Mouse (Mus musculus) 416B (cell line): ENCODE data around the gene Tor4a.
A peak's percentile ranks its signal among the peaks of the same experiment; 100 is the strongest.

ENCODE experiments used
- DNase-seq: peaks from one replicate; pipeline ENCODE4 v3.0.0; 2011; ENCODE audit warnings: low read depth

The Tor4a gene

DNA sequence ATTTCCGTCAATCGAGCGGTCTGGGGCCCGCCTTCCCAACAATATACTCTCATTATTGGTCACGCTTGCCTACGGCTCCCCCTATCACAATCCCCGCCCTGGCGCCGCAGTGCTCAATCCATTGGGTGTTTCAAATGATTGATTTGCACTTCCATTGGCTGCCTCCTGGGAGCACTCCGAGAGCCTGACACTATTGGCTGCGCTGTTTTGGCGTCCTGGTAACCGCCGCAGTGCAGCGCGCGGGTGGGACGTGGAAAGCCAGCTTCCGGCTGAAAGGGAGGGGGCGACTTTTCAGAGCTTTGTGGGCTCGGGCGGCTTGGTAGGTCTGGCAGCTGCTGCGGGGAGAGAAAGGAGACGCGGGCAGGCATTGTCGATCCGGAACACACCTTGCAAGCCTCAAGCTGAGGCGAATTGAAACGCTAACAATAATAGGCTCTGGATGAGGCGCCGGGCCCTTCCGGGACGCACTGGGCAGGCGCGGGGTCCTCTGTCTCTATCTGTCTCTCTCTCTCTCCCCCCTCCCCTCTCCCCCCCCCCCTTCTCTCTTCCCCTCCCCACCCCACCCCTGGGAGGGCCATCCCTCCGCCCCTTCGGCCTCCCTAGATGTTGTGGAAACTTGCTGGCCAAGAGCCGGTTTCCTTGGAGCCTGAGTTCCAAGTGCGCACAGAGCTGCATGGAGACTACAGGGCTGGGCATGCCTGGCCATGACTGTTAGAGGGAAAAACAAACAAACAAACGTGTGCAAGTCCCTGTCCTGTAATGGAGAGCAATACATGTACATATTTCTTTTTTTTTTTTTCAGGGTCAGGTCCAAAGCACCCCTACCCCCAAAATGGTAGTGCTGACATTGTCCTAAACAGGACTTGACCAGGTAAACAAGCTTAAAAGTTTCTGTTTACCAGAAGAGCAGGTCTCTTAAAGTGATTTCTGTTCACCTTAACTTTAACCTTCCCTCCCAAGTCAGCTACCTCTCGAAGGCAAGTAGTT, 28.4 kb upstream of the Tor4a start:
- DNase-seq = peak; percentile 100

DNA sequence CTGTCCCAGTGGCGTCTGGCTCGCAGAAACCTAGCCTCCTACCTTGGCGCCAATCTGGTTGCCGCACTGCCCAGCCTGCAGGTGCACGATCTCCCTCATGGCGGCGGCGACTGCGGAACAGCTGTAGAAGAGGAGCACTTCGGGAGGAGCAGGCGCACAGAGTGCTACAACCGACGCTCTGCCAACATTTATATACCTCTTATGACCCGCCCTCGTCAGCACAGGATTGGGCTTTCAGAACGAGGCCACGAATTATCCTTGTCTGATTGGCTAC, 27.7 kb upstream of the Tor4a start, which contains the start of gene Tubb4b:
Gene Tubb4b (minus strand): TSS at position 211 of the 274 bp plus-strand sequence.
- no peak for DNase-seq

DNA sequence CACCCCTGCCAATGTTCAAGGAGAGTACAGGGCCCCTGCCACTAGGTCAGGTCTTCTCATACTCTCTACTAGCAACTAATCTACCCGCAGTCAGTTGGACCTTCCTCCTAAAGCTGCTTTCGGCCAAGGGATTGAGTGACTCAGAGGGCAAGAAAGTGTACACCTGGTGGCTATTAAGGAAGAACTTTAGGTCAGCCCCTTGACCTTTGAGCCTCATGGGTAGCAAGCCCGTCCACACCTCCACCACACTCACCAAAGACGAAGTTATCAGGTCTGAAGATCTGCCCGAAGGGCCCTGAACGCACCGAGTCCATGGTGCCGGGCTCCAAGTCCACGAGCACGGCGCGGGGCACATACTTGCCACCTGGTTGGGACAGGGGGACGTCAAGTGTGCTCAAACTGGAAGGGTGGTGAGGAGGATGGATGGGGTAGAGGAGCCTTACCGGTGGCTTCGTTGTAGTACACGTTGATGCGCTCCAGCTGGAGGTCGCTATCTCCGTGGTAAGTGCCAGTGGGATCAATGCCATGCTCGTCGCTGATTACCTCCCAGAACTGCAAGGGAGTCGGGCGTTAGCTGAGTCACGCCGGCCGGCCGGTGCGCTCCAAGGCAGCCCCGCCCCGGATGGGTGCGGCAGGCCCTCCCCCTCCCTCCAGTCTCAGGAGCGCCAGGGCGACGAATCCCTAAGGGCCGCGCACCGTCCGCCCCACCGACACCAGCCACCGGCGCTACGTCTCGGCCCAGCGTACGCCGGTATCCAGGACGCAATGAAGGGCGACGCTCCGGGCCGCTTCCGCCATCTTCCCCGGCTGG, 27.2 kb upstream of the Tor4a start:
- DNase-seq = peak; percentile 92

DNA sequence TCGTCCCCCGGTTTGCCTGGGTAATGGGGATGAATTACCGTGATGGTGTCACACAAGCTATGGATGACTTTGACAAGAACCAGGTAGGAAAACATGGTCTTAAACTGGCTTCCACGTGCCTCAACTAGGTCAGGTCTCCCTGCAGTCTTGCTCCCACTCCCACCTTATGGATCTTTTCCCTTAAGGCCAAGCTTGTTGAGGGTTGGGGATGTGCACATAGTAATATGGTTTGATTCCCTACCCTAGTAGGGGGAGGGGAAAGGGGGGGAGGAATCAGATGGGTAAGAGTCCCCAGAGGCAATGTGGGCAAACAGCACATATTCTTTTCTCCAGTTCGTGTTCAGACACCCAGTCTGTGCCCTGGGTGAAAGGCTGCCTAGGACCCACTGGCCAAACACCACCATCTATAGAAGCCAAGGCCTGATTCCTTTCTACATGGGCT, 24.7 kb upstream of the Tor4a start:
- DNase-seq = peak; percentile 36

DNA sequence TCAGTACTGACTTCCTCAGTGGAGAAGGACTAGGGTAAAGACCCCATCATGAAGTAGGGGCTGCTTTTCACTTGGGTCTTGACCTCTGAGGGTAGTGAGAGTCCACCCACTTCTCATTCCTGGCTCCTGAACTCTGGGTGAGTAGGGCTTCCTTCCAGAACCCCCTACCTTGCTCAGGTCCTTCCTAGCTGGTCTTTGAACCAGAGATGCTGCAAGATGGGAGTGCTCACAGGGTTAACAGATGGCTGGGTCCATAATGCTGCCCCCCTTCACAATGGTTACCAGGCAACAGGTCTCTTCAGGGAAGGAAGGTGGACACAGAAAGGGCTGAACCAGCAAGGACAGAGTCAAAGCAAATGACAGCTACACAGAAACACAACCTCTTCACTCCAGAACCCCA, 21.8 kb upstream of the Tor4a start, which contains the start of gene Fam166a:
Gene Fam166a (plus strand): TSS at position 301 of the 400 bp plus-strand sequence.
- no peak for DNase-seq

DNA sequence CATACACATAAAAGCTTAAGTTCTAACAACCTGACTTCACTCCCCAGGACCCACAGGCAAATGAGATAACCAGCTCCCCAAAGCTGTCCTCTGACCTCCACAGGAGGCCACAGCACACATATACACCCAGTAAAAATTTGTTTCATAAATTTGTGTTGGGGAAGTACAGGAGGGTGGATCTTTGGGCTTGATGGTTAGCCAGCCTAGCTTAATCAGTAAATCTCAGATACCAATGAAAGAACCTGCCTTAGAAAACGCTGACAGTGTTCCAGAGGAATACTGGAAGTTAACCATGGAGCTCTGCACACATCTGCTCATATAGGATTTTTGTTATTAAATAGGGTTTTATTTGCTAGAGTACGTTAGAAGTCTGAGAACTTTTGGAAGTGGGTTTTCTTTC, 21.0 kb upstream of the Tor4a start:
- no peak for DNase-seq

DNA sequence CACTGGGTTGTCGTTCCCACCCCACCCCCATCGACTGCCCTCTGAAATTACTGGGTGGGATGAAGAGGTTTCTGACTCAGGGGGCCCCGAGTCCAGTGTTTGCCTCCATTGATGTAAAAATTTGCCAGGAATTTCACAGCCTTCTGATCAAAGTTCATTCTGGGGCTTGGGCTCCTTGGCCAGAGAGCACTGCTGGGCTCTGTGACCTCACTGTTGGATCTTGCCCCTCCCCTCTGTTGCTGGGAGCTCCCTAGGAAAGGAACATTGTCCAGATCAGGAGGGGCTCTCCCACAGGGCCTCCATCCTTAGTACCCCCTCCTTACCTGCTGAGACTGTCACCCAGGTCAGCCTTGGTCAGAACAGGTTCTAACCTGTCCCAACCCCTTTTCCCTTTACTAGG, 17.8 kb upstream of the Tor4a start, which contains the start of gene Stpg3:
Gene Stpg3 (minus strand): TSS at position 194 of the 400 bp plus-strand sequence.
- DNase-seq = no peak

DNA sequence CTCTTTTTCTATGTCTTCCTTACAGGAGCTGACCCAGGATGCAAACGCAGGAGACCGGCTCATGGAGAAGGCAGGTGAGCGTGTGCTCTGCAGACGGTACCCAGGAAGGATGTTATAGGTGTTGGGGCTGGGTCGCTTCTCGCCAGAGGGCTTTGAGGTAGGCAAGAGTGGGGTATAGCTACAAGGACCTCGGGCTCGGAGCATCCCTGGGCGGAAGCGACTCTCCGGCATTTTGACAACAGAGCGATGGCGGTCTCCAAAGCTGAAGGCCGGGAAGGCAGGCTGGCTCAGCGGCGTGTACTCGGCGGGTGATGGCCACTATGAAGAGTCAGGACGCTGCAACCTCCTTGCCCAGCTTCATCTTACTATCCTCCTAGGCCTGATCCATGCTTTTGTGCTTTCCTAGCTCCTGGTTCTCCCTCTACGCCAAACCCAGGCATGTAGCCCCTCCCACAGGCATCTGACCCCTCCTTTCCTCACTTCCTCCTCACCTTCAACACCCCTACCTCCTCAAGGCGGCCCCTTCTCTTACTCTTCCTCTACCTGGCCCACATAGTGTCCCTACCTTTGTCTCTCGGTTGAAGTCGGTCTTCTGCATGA, 16.7 kb upstream of the Tor4a start:
- no peak for DNase-seq

DNA sequence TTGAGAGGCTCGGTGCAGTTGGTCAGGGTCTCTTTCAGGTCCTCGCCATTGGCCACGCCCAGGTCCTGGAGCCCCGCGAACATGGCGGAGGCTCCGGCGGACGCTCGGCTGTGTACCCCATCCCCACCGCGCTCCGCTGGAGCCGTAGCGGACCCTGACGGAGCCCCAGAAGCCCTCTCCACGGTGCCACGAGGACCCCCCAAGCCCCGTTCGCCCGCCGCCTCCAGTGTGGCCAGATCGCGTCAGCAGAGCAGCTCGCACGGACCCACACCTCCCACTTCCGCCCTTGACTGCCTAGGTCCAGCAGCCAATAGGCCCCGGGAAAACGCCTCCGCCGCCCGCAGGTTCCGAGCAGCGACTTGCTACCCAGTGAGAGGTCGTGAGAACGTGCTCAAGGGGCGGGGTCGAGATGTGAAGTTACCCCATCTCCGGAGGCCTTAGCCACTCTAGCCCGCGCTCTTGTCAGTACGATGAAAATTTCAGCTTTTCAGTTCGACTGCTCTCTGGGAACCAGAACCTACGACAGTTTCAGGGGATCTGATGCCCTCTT, 14.5 kb upstream of the Tor4a start, which contains the start of gene Nelfb:
Gene Nelfb (minus strand): TSS at position 369 of the 550 bp plus-strand sequence.
- peak; percentile 96 for DNase-seq

DNA sequence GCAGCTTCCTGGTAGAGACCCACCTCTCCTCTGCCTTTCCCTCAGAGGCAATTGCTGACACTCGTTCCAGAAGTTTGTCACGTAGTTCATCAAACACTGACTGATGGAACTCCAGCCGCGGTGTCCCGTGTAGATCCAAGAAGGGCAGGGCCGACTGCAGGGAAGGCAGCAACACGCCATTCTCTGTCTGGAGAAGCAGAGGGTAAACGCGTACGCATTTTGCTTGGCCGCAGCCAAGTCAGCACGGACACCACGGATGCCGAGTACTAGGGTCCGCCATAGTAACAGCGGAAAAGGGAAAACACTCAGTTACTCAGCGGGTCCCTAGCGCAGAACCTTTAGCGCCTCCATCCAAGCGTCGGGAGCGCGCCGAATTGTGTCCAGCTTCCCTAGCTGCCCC, 14.0 kb upstream of the Tor4a start:
- DNase-seq = no peak

DNA sequence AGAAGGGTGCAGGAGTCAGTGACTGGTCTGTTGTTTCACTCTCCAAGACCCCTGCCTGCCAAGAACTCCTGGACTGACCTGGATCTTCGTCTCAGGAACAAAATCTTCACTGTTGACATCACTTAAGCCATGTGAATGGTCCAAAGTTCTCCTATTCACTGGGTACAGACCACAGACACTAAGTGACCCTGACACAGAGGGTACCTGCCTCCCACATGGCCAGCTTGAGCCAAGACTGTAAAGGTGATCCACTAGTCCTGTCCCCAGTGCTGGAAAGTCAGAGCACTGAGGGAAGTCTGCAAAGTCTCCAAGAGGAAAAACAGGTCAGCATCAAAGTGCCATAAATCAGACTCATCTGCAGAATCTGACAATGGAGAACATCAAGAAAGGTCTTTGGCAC, 10.9 kb upstream of the Tor4a start:
- no peak for DNase-seq

DNA sequence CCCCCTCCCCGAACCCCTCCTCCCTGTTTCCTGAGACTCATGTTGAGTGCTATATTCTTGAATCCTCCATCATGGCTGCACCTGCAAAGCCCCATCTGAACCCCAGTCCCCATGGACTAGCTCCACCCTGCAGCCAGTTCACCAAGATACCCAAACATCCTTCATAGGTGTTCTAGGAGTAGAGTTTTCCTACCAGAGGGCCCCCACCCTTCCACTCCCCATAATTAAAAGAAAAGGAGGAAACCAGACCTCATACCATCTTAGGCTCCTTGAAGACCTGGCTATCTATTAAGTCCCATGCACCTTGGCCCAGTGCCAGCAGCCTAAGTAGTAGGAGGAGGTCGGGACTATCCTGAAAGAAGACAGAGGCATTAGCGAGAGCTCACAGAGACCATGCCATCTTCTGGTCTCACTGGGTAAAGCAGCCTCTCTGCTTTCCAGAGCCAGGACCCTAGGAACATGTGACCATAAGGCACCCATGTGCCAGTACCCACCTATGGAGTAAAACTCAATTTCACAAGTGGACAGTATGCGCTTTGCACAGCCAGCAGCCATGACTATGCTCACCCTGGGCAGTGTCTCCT, 7.0 kb upstream of the Tor4a start:
- DNase-seq = peak; percentile 59

DNA sequence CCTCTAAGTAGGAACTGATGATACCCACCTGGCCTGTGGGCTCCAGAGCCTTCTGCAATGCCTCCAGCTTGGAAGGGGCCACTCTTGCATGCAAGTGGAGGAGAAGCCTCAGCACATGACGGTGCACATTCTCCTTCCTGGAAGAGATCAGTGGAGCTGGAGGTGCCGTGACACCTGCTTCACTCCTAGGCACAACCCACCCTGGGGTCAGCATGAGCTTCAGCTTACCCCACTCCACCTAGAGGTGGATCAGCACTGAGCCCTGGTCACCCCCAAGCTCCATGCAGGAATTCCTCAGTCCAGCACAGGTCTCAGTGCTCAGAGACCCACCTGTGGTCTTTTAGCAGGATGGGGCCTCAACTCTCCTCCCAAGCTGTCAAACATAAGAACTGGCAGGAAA, 3.9 kb upstream of the Tor4a start:
- no peak for DNase-seq

DNA sequence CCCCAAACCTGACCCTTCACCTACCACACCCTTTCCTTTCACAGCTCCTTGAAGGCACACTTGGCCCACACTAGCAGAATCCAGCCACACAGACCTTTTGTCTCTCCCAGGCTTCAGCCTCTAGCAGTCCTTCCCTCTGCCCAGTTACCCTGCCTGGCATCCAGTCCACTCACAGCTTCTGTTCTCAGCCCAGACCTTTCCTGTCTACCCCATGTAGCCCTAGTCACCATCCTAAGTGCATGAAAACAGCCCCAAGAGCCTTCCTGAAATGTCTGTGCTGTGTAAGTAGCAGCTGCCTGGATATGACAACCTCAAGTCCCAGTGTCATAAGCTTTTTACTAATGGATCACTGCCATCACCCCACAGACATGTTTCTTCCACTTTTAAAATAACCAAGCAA, 1.3 kb upstream of the Tor4a start:
- no peak for DNase-seq

DNA sequence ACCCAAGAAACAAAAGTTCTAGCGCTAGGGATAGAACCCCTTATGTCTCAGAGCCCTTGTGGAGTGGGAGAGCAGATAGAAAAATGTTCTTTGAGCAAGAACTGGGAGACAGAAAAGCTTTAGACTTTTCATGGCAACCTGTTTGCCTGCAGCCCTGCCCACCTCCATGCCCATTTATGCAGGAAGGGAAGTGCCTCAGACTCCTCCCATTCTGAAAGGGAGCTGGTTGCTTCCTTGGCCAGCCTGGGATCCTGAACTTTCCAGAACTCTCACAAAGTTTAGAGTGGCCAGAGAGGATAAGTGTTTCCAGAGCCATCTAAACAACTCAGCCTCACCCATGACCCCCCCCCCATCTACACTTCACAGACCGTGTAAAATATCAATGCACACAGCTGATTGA, 505 bp upstream of the Tor4a start:
- no peak for DNase-seq

DNA sequence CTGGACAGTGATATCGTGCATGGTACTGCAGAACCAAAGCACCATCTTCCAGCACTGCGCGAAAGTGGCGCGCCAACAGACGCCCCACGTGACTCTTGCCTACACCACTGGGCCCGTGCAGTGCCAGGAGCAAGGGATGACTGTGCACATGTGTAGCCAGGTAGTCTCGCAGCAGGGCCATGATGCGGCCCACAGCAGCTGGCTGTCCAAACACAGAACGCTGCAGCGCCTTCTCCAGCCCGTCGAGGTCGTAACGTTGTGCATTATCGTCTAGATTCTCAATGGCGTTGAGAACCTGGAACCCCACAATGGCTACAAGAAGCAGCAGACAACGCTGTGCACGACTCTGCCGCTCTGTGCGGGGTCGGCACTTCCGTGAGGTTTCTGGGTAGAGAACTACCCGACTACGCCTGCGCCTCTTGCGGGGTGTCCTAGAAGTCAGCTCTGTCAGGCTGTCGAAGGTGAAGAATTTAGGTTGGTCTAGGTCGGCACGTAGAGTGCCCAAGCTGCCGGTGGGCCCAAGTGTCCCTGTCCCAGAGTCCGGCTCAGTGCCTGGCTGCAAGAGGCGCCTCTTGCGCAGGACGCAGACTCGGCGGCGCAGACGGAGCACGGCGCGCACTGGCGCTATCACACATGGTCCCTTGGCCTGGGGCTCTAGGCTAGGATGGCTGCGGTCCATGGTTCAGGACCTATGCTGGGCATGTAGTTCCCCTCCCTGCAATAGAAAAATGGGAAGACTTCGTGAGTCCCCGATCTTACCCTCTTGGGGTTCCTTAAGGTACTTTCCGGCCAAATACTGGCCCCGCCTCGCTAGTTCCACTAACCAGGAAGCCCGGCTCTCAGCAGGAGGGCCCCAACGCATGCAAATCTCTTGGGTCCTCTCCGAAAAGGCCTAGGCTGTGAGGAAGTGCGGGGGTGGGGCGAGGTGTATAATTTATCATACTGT, 1.2 kb downstream of the Tor4a start:
- DNase-seq = peak; percentile 92

DNA sequence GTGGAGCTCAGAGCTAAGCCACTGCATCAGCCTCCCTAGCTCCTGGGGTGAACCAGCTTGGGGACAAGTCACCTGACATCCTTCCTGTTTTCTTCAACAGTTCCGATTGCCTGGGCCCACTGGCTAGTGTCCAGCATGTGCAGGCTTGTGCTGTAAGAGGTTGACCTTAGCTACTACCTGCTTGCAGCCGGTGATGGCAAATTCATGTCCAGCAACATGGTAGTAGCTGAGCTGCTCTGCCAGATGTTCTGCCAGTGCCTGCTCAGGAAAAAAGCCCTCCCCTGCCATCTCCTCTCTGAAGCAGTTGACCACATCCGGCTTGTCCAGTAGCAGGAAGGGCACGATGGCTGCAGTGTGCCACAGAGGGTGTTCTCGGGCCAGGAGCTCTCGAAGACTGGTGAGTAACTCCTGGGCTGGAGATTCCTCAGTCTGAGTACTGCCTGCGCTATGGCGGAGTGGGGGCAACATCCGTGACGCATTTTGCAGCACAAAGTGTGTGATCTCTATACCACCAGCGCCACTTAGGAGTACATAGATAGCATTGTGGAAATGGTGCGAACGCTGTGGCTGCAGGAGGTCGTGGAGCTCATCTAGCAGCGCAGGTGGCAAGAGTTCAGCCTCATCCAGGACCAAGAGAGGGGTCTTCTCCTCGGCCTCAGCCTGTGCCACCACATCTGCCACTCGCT, 2.1 kb downstream of the Tor4a start:
- peak; percentile 93 for DNase-seq

DNA sequence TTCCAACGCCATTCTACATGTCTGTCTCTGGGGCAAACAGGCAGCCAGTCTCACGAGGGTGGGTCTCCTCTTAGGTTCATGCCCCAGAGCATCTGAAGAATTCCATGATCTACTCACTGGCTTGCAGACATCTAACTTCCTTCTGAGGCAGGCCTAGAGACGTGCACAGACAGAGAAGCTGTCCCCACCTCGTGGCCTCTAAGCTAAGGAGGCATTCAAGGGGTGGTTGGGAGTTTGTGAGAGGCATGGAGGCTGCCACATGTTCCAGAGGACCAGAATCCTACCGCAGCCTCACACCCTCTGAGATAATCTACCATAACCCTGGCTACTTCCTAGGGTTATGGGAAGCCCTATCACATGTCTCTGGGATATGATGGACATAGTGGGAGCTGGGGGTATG, 2.7 kb downstream of the Tor4a start:
- peak; percentile 41 for DNase-seq

DNA sequence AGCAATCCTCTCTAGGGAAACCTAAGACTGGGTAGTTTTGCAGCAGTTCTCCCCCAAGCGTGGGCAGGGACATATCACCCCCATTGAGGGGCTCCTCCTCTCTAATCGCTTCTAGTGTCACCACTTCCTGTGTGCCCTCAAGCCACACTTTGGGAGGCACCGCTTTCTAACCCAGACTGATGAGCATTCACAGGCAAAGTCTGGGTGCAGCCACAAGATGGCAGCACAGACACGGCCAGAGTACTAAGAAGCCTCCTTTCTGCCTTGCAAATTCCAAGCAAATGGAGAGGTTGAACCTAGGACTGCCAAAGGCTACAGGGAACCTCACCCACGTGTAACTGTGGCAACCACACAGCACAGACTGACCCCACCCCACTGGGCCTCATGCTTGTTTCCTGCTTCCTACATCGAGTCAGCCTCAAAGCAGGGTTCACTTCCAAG, 3.3 kb downstream of the Tor4a start:
- DNase-seq = peak; percentile 94

DNA sequence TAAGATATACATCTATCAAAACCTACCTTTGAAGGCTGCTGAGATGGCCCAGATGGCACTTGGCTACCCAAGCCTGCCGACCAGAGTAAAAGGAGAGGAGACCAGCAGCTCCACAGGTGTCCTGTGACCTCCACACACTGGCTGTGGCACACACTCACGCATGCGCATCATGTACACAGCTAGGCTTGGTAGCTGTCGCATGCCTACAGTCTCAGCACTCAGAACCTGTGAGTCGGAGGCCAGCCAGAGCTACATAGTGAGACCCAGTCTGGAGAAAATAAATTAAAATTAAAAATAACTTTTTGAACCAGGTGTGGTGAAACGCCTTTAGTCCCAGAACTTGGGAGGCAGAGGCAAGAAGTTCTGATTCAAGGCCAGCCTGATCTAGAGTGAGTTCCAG, 8.8 kb downstream of the Tor4a start:
- DNase-seq = no peak
